Mouse (Mus musculus) stomach, postnatal 0 days (tissue): ENCODE measurements around the gene Cyp51.

ENCODE experiments used
- CTCF ChIP-seq: IDR thresholded peaks from 2 replicates; pipeline ENCODE4 v1.5.1; 2016; ENCODE audit warnings: antibody characterized with exemption, low read depth, mild to moderate bottlenecking, moderate library complexity
- EP300 ChIP-seq: optimal IDR thresholded peaks from 2 replicates; pipeline ENCODE3; 2016; ENCODE audit warnings: antibody characterized with exemption

DNA sequence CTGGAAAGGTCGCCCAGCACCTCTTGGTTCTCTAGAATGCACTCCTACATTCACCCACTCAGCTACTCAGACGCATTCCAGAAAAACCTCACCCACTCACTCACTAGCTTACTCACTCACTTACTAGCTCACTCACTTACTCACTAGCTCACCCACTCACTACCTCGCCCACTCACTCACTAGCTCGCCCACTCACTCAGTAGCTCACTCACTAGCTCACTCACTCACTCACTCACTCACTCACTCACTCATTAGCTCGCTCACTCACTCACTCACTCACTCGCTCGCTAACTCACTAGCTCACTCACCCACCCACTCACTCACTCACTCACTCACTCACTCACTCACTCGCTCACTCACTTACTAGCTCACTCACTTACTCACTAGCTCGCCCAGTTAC lies 67.9 kb downstream of the Cyp51 start:
- TF ChIP-seq CTCF (no peak), EP300 (no peak)
